Mouse (Mus musculus) ES-E14 (cell line): ENCODE measurements around the gene Ntrk2.

Source experiments
- HCFC1 ChIP-seq: IDR thresholded peaks from 2 replicates; pipeline ENCODE4 v1.6.1; 2012; ENCODE audit warnings: low read length, inconsistent platforms, borderline replicate concordance; ENCODE audit not compliant: insufficient read depth
- MAFK ChIP-seq: IDR thresholded peaks from 2 replicates; pipeline ENCODE4 v1.6.1; 2014; ENCODE audit warnings: mild to moderate bottlenecking, low read depth, low read length, inconsistent platforms; ENCODE audit not compliant: insufficient read depth
- ZC3H11A ChIP-seq: IDR thresholded peaks from 2 replicates; pipeline ENCODE4 v1.6.1; 2012; ENCODE audit warnings: low read depth, mild to moderate bottlenecking, inconsistent platforms, low read length, borderline replicate concordance
- ZNF384 ChIP-seq: IDR thresholded peaks from 2 replicates; pipeline ENCODE4 v1.6.1; 2012; ENCODE audit warnings: low read depth, low read length, inconsistent platforms

DNA sequence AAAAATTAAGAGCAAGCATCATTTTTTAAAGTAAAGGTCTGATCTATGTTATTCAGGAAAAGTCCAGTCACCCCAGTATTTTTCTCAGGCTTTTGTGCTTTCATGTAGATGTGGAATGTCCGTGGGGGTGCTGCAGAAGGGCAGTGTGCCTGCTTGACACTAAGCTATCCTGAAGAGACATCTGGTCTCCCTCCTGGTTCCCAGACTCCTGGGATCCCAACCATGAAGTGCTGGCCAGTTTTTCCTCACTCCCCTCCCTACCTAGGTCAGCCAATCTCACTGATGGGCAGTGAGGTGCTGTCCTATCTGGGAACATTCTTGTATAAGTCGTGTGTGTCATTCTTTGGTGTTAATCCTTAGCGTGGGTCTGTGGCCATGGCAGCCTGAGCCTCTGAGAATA lies 369.7 kb downstream of the Ntrk2 start:
- TF ChIP-seq MAFK (no peak), ZC3H11A (no peak), ZNF384 (no peak), HCFC1 (no peak)
